Mouse (Mus musculus): Measurements from ENCODE around the gene Wars. TPM values are rescaled to one million over a fixed set of nuclear protein-coding genes. Genes with fewer than 3 reads are reported as not detected.

Gene Wars
- polyA plus RNA-seq, 1 experiment from 2014 or later = 94.2 TPM

DNA sequence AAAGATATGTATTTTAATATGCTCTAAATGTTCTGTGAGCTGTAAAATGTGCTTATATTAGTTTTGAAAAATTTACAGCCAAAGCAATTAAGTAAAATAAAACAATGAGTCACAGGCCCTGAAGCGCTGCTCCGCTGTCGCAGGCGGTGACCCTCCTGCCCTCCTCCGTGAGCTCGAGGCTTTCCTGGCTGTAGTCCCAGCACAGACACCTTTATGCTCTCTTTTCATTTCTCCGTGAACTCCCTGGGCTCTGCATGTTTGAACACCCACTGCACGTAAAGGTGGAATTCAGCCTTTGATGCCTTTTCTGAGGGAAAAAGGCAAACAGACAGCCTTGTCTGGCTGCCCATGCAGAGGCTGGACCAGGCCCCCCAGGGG lies 10.3 kb upstream of the Wars start:
- H3K9ac ChIP-seq (replicated peaks; ENCODE audit: low read depth, low read length) = no peak overlapping the region
- H3K4me2 ChIP-seq (replicated peaks; ENCODE audit: low read depth, low read length) = no peak overlapping the region
- H3K27me3 ChIP-seq (ENCODE audit: control insufficient read depth, insufficient read depth, low read length) = no peaks in the 10 kb centered on the region
- H3K4me1 ChIP-seq (ENCODE audit: control insufficient read depth, insufficient read depth, low read length) = peaks cover 37% of the 10 kb centered on the region
- no peak overlapping the region for H3K4me3 ChIP-seq (ENCODE audit: low read depth, low read length)
- no peaks in the 10 kb centered on the region for H3K9me3 ChIP-seq (ENCODE audit: control insufficient read depth, low read depth, low read length)
- no peak for ATAC-seq (ENCODE audit: insufficient number of reproducible peaks, insufficient read depth, low FRiP score, low read depth)
- WGBS = 21% methylated on average over 8 of the region's 8 CpGs
- no peaks in the 10 kb centered on the region; the same call in 1 of the 2 replicates for H3K36me3 ChIP-seq (ENCODE audit: control insufficient read depth, insufficient read depth, low read length)
- H3K27ac ChIP-seq (ENCODE audit: low read length) = peak overlapping the region; percentile 84

DNA sequence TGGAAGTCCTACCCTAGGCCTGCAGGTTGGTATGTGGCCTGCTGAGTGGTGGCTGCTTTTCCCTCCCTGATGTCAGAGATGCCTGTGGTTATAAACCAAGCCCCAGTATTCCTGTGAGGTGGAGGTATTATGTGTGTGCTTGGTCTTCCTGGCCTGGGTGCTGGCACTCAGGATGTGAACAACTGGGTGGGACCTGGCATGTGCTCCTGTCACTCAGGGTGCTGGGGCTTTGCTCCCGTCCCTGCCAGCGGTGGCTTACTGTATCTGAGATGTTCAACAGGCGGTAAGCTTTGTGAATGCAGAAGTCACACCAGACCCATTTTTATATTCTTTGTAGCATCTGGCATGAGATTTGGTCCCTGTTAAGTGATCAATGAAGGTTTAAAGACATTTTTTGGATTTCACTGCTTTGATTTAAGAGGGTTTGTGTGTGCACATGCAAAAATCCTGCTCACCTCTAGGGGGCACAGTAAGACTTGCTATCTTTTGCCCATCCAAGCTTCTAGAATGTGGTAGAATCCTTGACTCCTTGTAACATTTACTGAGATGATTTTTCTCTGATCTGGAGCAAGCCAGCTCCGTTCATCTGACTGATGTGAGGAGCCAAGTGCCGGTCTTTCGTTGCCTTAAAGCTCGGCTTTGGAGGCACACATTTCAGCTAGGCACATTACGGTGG lies 9.8 kb upstream of the Wars start:
- Histone ChIP-seq H3K27ac (ENCODE audit: low read length) (peak overlapping the region; percentile 84; the same call in 1 of the 2 replicates), H3K9me3 (ENCODE audit: control insufficient read depth, low read depth, low read length) (no peaks in the 10 kb centered on the region), H3K4me1 (ENCODE audit: control insufficient read depth, insufficient read depth, low read length) (peaks cover 32% of the 10 kb centered on the region), H3K4me3 (ENCODE audit: low read depth, low read length) (no peak overlapping the region), H3K4me2 (replicated peaks; ENCODE audit: low read depth, low read length) (no peak overlapping the region), H3K27me3 (ENCODE audit: control insufficient read depth, insufficient read depth, low read length) (no peaks in the 10 kb centered on the region), H3K9ac (replicated peaks; ENCODE audit: low read depth, low read length) (no peak overlapping the region), H3K36me3 (ENCODE audit: control insufficient read depth, insufficient read depth, low read length) (no peaks in the 10 kb centered on the region; the same call in 1 of the 2 replicates)
- ATAC-seq (ENCODE audit: insufficient number of reproducible peaks, insufficient read depth, low FRiP score, low read depth) = no peak
- WGBS = 52% methylated on average over 8 of the region's 8 CpGs

DNA sequence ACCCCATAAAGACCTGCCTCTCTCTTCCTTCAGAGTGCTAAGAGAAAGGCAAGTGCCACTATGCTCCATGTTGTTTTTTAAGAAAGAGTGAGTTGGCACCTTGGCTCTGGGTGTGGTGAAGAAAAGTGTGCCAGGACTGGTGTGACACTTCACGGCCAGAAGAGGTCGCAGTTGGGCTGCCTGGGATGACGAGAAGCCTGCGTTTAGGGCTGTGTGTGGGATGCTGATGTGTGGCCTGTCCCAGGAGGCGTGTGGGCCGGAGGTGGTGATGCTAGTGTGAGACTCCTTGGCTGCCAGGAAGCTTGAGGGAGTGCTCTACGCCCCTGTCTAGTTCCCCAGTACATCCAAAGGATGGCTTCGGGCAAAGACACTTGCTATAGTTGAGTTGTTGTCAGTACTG lies 9.0 kb upstream of the Wars start:
- 24% methylated on average over 8 of the region's 8 CpGs for WGBS
- Histone ChIP-seq H3K9me3 (ENCODE audit: control insufficient read depth, low read depth, low read length) (no peaks in the 10 kb centered on the region), H3K4me3 (ENCODE audit: low read depth, low read length) (no peak overlapping the region), H3K36me3 (ENCODE audit: control insufficient read depth, insufficient read depth, low read length) (no peaks in the 10 kb centered on the region; the same call in 1 of the 2 replicates), H3K9ac (replicated peaks; ENCODE audit: low read depth, low read length) (no peak overlapping the region), H3K27ac (ENCODE audit: low read length) (no peak overlapping the region), H3K4me1 (ENCODE audit: control insufficient read depth, insufficient read depth, low read length) (peaks cover 25% of the 10 kb centered on the region; the same call in 1 of the 2 replicates), H3K4me2 (replicated peaks; ENCODE audit: low read depth, low read length) (no peak overlapping the region), H3K27me3 (ENCODE audit: control insufficient read depth, insufficient read depth, low read length) (no peaks in the 10 kb centered on the region)
- no peak for ATAC-seq (ENCODE audit: insufficient number of reproducible peaks, insufficient read depth, low FRiP score, low read depth)

DNA sequence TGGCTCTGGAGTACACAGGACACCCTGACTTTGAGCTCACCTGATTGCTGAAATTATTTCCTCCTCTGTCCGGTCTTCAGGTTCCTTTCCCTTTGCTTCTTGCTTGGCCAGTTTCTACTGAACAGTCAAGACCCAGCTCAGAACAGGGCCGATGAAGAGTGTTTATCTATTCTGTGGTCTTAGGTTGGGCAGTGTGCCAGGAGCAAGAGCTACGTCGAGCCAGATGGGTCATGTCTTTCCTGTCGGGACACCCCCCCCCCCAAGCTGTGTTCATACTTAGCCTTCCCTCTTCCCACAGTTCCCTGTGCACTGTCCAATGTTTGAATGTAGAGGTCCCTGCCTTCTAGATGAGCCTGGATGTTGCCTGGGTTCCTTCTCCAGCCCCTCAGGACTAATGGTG lies 7.4 kb upstream of the Wars start:
- no peak overlapping the region for H3K9ac ChIP-seq (replicated peaks; ENCODE audit: low read depth, low read length)
- no peak overlapping the region for H3K4me2 ChIP-seq (replicated peaks; ENCODE audit: low read depth, low read length)
- H3K27me3 ChIP-seq (ENCODE audit: control insufficient read depth, insufficient read depth, low read length) = no peaks in the 10 kb centered on the region
- peak; percentile 76; the same call in 1 of the 2 replicates for ATAC-seq (ENCODE audit: insufficient number of reproducible peaks, insufficient read depth, low FRiP score, low read depth)
- no peaks in the 10 kb centered on the region for H3K9me3 ChIP-seq (ENCODE audit: control insufficient read depth, low read depth, low read length)
- H3K36me3 ChIP-seq (ENCODE audit: control insufficient read depth, insufficient read depth, low read length) = no peaks in the 10 kb centered on the region; the same call in 1 of the 2 replicates
- H3K4me1 ChIP-seq (ENCODE audit: control insufficient read depth, insufficient read depth, low read length) = peaks cover 19% of the 10 kb centered on the region; the same call in 1 of the 2 replicates
- WGBS = 13% methylated on average over 5 of the region's 5 CpGs
- H3K27ac ChIP-seq (ENCODE audit: low read length) = peak overlapping the region; percentile 82
- no peak overlapping the region for H3K4me3 ChIP-seq (ENCODE audit: low read depth, low read length)

DNA sequence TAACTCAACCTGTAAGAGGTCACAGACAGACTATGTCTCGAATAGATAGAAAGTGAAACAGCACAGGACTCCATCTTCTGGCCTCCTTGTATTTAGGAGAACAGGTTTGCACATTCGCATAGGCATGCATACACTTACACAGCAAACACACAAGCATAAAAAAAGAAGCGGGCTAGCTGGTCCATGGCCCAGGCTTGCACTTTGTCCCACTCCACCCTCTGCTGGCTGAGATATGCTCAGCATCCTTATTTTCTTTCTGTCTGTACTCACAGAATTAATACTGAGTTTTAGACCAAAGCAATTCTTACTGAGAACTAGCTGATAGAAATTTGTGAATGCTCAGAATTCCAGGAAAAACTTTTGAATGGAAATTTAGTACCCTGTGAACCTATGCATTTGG lies 2.0 kb upstream of the Wars start:
- WGBS = 65% methylated on average over 3 of the region's 3 CpGs

DNA sequence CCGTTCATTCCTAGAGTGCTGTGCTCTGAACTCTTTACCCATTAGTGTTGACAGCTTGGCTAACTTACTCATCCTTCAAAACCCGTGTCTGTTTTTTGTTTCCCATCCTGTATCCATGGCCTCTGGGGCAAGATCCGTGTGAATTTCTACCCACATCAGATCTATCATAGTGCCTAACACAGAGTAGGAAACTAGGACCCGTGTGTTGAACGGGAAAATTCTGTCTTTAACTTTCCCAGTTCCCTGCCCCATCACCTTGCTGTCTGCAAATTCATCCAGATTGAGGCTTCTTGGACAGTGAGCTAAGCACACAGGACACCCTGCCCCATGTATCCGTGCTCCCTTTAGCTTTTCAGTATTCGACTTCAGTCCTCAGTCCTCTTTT lies 450 bp upstream of the Wars start:
- Histone ChIP-seq H3K9me3 (ENCODE audit: control insufficient read depth, low read depth, low read length) (no peaks in the 10 kb centered on the region), H3K27me3 (ENCODE audit: control insufficient read depth, insufficient read depth, low read length) (no peaks in the 10 kb centered on the region), H3K36me3 (ENCODE audit: control insufficient read depth, insufficient read depth, low read length) (no peaks in the 10 kb centered on the region; the same call in 1 of the 2 replicates), H3K9ac (replicated peaks; ENCODE audit: low read depth, low read length) (peak overlapping the region; percentile 71), H3K4me3 (ENCODE audit: low read depth, low read length) (peak overlapping the region; percentile 94), H3K4me2 (replicated peaks; ENCODE audit: low read depth, low read length) (peak overlapping the region; percentile 91), H3K27ac (ENCODE audit: low read length) (peak overlapping the region; percentile 48), H3K4me1 (ENCODE audit: control insufficient read depth, insufficient read depth, low read length) (peaks cover 7% of the 10 kb centered on the region; the same call in 1 of the 2 replicates)
- WGBS = 1% methylated on average over 7 of the region's 7 CpGs
- ATAC-seq (ENCODE audit: insufficient number of reproducible peaks, insufficient read depth, low FRiP score, low read depth) = peak; percentile 19; the same call in 1 of the 2 replicates

More for the DNA sequence above, 2.0 kb upstream of the Wars start:
- no peak for ATAC-seq (ENCODE audit: insufficient number of reproducible peaks, insufficient read depth, low FRiP score, low read depth)
- no peak overlapping the region for H3K27ac ChIP-seq (ENCODE audit: low read length)
- no peaks in the 10 kb centered on the region for H3K9me3 ChIP-seq (ENCODE audit: control insufficient read depth, low read depth, low read length)
- no peak overlapping the region for H3K4me3 ChIP-seq (ENCODE audit: low read depth, low read length)
- no peak overlapping the region for H3K4me2 ChIP-seq (replicated peaks; ENCODE audit: low read depth, low read length)
- no peaks in the 10 kb centered on the region; the same call in 1 of the 2 replicates for H3K36me3 ChIP-seq (ENCODE audit: control insufficient read depth, insufficient read depth, low read length)
- H3K9ac ChIP-seq (replicated peaks; ENCODE audit: low read depth, low read length) = no peak overlapping the region
- peaks cover 10% of the 10 kb centered on the region; the same call in 1 of the 2 replicates for H3K4me1 ChIP-seq (ENCODE audit: control insufficient read depth, insufficient read depth, low read length)
- H3K27me3 ChIP-seq (ENCODE audit: control insufficient read depth, insufficient read depth, low read length) = no peaks in the 10 kb centered on the region

DNA sequence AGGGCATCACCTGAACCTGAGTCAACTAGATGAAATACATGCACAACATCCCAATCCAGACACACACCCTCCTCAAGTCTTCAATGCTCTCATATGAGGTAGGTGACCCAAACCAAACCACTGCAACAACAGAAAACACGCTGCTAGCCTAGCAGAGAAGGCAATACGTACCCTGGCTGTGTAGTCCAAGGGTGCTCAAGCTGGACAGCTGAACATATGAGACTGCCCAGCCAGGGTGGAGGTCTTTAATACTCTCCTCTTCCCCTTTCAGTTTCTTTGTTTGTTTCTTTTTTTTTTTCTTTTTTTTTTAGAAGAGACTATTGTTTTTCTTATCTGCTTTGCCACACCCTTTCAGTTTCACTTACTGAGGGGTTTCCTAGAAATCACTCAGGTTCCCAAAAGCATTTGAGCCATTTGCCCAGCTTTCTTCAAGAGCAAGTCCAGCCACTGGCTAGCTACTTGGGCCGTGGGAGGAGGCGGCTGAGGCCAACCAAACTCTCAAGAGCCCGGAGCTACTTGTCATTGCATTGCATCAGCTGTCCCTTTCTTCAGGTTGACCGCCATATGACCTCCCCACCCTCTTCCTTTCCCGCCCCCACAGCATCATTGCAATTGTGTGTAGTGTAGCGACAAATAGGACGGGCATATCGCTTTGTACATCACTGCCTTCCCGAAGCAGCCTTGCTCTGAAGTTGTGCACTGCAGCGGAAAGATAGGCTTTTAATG lies 822 bp downstream of the Wars start, which contains the start of gene Wdr25:
Gene Wdr25 (plus strand): TSS at position 643 of the 726 bp plus-strand sequence.
- Histone ChIP-seq H3K27ac (ENCODE audit: low read length) (peak within 1 kb of the TSS; percentile 48), H3K36me3 (ENCODE audit: control insufficient read depth, insufficient read depth, low read length) (peaks cover 6% of the 10 kb centered on the region), H3K9ac (replicated peaks; ENCODE audit: low read depth, low read length) (peak within 1 kb of the TSS; percentile 71), H3K4me2 (replicated peaks; ENCODE audit: low read depth, low read length) (peak within 1 kb of the TSS; percentile 92), H3K4me1 (ENCODE audit: control insufficient read depth, insufficient read depth, low read length) (peaks cover 7% of the 10 kb centered on the region; the same call in 1 of the 2 replicates), H3K27me3 (ENCODE audit: control insufficient read depth, insufficient read depth, low read length) (no peaks in the 10 kb centered on the region), H3K4me3 (ENCODE audit: low read depth, low read length) (peak within 1 kb of the TSS; percentile 94), H3K9me3 (ENCODE audit: control insufficient read depth, low read depth, low read length) (no peaks in the 10 kb centered on the region)
- WGBS = 19% methylated on average over 12 of the region's 12 CpGs
- no peak for ATAC-seq (ENCODE audit: insufficient number of reproducible peaks, insufficient read depth, low FRiP score, low read depth)

DNA sequence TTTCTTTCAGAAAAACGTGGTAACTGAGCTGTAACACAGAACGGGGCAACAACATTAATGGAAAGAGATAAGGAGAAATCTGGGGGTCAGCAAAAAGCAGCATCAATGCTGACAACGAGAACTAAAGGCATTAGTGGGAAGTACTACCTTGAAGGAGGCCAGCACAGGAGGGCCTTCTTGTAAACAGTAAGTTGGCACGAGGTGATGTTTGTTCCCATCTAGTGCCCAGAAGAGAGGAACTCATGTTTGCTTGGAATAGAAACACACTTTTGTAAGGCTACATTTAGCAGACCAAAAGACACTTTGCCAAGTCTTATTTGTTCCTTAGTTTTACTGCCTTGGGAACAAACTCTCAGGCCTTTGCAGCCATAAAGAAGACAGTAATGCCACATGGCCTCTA lies 5.3 kb downstream of the Wars start:
- H3K4me1 ChIP-seq (ENCODE audit: control insufficient read depth, insufficient read depth, low read length) = peaks cover 9% of the 10 kb centered on the region; the same call in 1 of the 2 replicates
- H3K27ac ChIP-seq (ENCODE audit: low read length) = no peak overlapping the region
- H3K27me3 ChIP-seq (ENCODE audit: control insufficient read depth, insufficient read depth, low read length) = no peaks in the 10 kb centered on the region
- no peak overlapping the region for H3K4me2 ChIP-seq (replicated peaks; ENCODE audit: low read depth, low read length)
- peaks cover 38% of the 10 kb centered on the region for H3K36me3 ChIP-seq (ENCODE audit: control insufficient read depth, insufficient read depth, low read length)
- no peak overlapping the region for H3K9ac ChIP-seq (replicated peaks; ENCODE audit: low read depth, low read length)
- ATAC-seq (ENCODE audit: insufficient number of reproducible peaks, insufficient read depth, low FRiP score, low read depth) = no peak
- no peaks in the 10 kb centered on the region for H3K9me3 ChIP-seq (ENCODE audit: control insufficient read depth, low read depth, low read length)
- 82% methylated on average over 4 of the region's 4 CpGs for WGBS
- no peak overlapping the region for H3K4me3 ChIP-seq (ENCODE audit: low read depth, low read length)

Measured in stomach, embryonic 14.5 days (tissue).